Mouse (Mus musculus) heart, embryonic 10.5 days (tissue): ENCODE measurements around the gene Fxn. TPM values are rescaled to one million over a fixed set of nuclear protein-coding genes. Genes with fewer than 3 reads are reported as not detected.
A peak's percentile ranks its signal among the peaks of the same experiment; 100 is the strongest.

ENCODE experiments used
- DNase-seq: peaks from one replicate; pipeline ENCODE4 v3.0.0-alpha.2; 2017; ENCODE audit warnings: low spot score
- H3K27ac ChIP-seq: fragments of 300-500 bp; sonication (generic); 2 replicates; pipeline ENCODE4 v1.5.1; 2016; ENCODE audit warnings: mild to moderate bottlenecking
- H3K27me3 ChIP-seq: fragments of 300-500 bp; sonication (generic); 2 replicates; pipeline ENCODE4 v1.6.1; 2016; ENCODE audit warnings: mild to moderate bottlenecking; ENCODE audit not compliant: poor library complexity, insufficient read depth, severe bottlenecking
- H3K36me3 ChIP-seq: fragments of 300-500 bp; sonication (generic); 2 replicates; pipeline ENCODE4 v1.6.1; 2016; ENCODE audit warnings: mild to moderate bottlenecking, moderate library complexity
- H3K4me1 ChIP-seq: fragments of 300-500 bp; sonication (generic); 2 replicates; pipeline ENCODE4 v1.6.1; 2016; ENCODE audit warnings: mild to moderate bottlenecking
- H3K4me3 ChIP-seq: fragments of 300-500 bp; sonication (generic); 2 replicates; pipeline ENCODE4 v1.5.1; 2016; ENCODE audit warnings: mild to moderate bottlenecking, moderate library complexity
- H3K9me3 ChIP-seq: fragments of 300-500 bp; sonication (generic); 2 replicates; pipeline ENCODE4 v1.6.1; 2016; ENCODE audit warnings: mild to moderate bottlenecking, moderate library complexity
- WGBS: fragments of 180-500 bp; shearing (Covaris S2); methylation state at CpG from one replicate; pipeline ENCODE4 v1.1.7; 2016; 5-methylcytosine and 5-hydroxymethylcytosine counted together
- polyA plus RNA-seq: library from polyadenylated mRNA; unstranded; fragments of >200 nt; fragmentation: Nextera tagmentation; extraction: Ambion mirVana; gene quantifications from 2 replicates; pipeline ENCODE4 v1.2.1, GENCODE M21; 2016

The Fxn gene
- polyA plus RNA-seq, 1 experiment from 2014 or later = 73.4 TPM

DNA sequence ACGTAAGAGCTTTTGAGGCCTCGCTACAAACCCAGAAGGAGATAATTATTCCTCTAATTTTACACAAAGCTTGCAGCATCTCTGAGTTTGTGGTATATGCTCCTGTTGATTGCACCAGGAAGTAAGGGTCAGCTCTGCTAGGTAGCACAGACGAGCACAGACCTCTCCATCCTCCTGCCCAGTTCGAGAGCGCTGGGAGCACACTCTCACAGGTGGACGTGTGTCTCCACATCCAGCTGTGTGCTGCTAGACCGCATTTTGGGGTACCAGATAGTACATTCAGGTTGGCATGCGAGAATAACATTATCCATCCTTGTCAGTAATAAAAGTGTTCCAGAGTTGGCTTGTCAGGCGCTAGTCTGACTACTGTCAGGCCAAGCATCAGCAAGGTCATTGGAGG lies 61.4 kb downstream of the Fxn start:
- no peak overlapping the region for H3K4me3 ChIP-seq
- WGBS = 69% methylated on average over 9 of the region's 9 CpGs
- no peaks in the 10 kb centered on the region for H3K9me3 ChIP-seq
- no peaks in the 10 kb centered on the region for H3K27me3 ChIP-seq
- peaks cover 19% of the 10 kb centered on the region for H3K4me1 ChIP-seq
- H3K27ac ChIP-seq = no peak overlapping the region
- H3K36me3 ChIP-seq = no peaks in the 10 kb centered on the region
- DNase-seq = no peak

DNA sequence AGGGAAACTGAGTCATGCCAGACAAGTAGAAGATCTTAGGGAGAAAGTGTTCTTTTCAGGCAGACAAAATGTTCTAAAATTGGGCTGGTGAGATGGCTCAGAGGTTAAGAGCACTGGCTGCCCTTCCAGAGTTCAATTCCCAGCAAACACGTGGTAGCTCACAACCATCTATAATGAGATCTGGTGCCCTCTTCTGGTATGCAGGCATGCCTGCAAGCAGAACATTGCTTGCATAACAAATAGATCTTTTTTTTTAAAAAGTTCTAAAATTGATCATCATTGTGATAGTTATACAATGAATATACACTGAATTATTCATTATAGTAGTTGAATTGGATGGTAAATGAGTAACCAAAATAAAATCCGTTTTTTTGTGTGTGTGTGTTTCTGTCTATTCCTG lies 62.1 kb downstream of the Fxn start:
- no peak for DNase-seq
- no peak overlapping the region for H3K4me3 ChIP-seq
- 40% methylated on average over 2 of the region's 2 CpGs for WGBS
- H3K27ac ChIP-seq = no peak overlapping the region
- H3K4me1 ChIP-seq = peaks cover 22% of the 10 kb centered on the region
- no peaks in the 10 kb centered on the region for H3K9me3 ChIP-seq
- H3K36me3 ChIP-seq = no peaks in the 10 kb centered on the region
- H3K27me3 ChIP-seq = no peaks in the 10 kb centered on the region

DNA sequence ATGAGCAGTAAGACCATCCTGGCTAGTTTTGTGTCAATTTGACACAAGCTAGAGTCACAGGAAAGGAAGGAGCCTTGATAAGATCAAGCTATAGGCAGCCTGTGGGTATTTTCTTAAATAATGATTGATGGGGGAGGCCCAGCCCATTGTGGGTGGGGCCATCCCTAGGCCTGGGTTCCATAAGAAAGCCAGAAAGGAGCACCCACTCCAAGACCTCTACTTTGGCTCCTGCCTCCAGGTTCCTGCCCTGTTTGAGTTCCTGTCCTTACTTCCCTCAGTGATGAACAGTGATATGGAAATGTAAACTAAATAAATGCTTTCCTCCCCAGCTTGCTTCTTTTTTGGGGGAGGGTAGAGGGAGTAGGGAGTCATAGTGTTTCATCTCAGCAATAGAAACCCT lies 62.6 kb downstream of the Fxn start:
- no peak overlapping the region for H3K27ac ChIP-seq
- H3K4me1 ChIP-seq = peaks cover 26% of the 10 kb centered on the region
- H3K27me3 ChIP-seq = no peaks in the 10 kb centered on the region
- no peak for DNase-seq
- no peaks in the 10 kb centered on the region for H3K36me3 ChIP-seq
- H3K9me3 ChIP-seq = no peaks in the 10 kb centered on the region
- no peak overlapping the region for H3K4me3 ChIP-seq

DNA sequence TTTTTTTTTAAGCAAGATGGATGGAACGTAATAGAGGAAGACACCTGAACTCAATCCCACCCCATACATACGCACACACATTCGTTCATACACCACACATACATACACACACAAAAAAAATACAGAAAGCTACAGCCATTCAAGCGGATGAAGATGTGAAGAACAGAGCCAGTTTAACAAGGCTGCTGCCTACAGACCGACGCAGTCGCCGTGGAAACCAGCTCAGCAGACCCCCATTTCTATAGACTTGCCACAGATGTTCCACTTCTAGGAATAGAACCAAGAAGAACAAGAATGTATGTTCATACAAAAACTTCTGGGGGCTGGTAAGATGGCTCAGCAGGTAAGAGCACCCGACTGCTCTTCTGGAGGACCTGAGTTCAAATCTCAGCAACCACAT lies 63.6 kb downstream of the Fxn start:
- Histone ChIP-seq H3K4me3 (no peak overlapping the region), H3K27me3 (no peaks in the 10 kb centered on the region), H3K27ac (no peak overlapping the region), H3K36me3 (no peaks in the 10 kb centered on the region), H3K9me3 (no peaks in the 10 kb centered on the region), H3K4me1 (peaks cover 33% of the 10 kb centered on the region)
- WGBS = 91% methylated on average over 9 of the region's 9 CpGs
- no peak for DNase-seq

DNA sequence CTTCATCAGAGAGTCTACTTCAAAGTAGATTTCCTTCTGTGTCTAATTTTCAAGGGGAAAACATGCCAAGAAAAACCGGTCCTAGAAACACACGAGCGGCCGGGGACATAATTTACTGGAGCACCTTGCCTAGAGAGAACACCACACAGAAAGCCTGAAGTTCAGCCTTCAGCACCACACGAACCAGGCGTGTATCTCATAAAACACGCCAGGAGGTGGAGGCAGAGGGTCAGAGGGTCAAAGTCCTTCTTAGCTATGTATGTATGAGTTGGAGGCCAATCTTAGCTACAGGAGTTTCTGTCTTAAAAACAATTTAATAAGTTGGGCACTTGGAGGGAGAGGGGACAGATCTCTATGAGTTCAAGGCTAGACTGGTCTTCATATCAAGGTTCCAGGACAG lies 65.5 kb downstream of the Fxn start:
- Histone ChIP-seq H3K27ac (no peak overlapping the region), H3K9me3 (no peaks in the 10 kb centered on the region), H3K4me3 (no peak overlapping the region), H3K4me1 (peaks cover 48% of the 10 kb centered on the region), H3K27me3 (no peaks in the 10 kb centered on the region), H3K36me3 (no peaks in the 10 kb centered on the region)
- DNase-seq = no peak
- 92% methylated on average over 7 of the region's 7 CpGs for WGBS

DNA sequence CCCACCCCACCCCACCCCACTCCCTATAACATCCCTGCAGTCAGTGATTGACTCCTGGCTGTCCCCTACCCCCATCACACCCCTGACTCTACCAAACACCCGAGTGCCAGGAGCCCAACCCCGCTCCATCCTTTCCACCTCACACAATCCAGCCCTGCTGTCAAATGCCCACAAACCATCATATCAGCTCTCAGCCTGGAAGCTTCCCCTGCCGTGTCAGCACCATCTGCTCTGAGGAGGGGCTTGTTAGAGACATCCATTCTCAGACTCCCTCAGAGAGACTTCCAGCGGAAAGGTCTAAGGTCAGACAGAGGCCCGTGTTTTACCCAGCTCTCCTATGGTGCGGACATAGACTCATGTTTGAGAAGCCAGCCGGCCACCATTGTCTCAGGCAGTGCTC lies 67.1 kb downstream of the Fxn start:
- peaks cover 38% of the 10 kb centered on the region for H3K4me1 ChIP-seq
- peak overlapping the region; percentile 80 for H3K27ac ChIP-seq
- H3K27me3 ChIP-seq = no peaks in the 10 kb centered on the region
- WGBS = 26% methylated on average over 7 of the region's 7 CpGs
- H3K36me3 ChIP-seq = no peaks in the 10 kb centered on the region
- no peak overlapping the region; the same call in 1 of the 2 replicates for H3K4me3 ChIP-seq
- H3K9me3 ChIP-seq = 0 out of 2 replicates have a peak, but pooled peaks cover under 1% of the 10 kb centered on the region
- peak; percentile 81 for DNase-seq

DNA sequence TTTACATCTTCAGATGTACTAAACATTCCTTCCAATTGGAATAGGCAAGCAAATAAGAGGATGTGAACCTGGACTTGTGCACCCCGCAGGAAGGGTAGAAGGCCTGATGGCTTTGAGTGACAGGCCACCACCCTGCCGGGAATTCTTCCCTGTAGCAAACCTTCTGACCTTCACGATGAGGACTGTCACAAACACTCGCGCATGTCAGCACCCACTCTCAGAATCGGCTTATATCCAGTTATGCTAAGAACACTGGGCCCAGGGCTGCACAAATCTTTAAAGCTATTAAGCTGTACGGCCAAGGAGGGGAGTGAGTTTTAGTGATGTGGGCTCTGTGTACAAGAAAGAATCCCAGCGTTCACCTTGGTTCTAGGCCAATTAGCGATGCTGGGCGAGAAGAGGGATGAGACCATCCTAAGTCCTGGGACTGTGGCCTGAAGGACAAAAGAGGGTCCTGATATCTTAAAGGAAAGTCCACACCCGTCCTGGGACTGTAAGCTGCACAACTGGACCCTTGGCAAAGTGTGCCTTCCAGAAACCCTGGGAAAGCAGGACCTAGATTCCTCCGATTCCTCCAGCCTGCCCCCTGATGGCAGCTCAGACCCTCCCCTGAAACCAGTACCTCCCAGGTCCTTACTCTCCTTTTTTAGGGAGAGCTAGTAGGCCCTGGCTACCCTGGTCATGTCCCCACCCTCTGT lies 67.7 kb downstream of the Fxn start:
- no peak overlapping the region; the same call in 1 of the 2 replicates for H3K4me3 ChIP-seq
- H3K9me3 ChIP-seq = peaks cover 3% of the 10 kb centered on the region; the same call in 1 of the 2 replicates
- no peaks in the 10 kb centered on the region for H3K36me3 ChIP-seq
- DNase-seq = peak; percentile 90
- 54% methylated on average over 12 of the region's 12 CpGs for WGBS
- H3K27me3 ChIP-seq = no peaks in the 10 kb centered on the region
- peaks cover 38% of the 10 kb centered on the region for H3K4me1 ChIP-seq
- H3K27ac ChIP-seq = peak overlapping the region; percentile 80

Other genes starting within 250 kb of the Fxn start
- gene Fam189a2, start 249.6 kb downstream of the Fxn start, polyA plus RNA-seq = 3.3 and 5.3 TPM in 2 replicates
- 31.2 and 33.9 TPM in 2 replicates for gene Tjp2, start 55.6 kb downstream of the Fxn start, polyA plus RNA-seq
- gene Fam122a, start 196.8 kb upstream of the Fxn start, polyA plus RNA-seq = 44.5 and 50.9 TPM in 2 replicates